Mouse (Mus musculus) WW6 (cell line): ENCODE measurements around the gene Tcf7l1.

Experiments
- DNase-seq: peaks from one replicate; pipeline ENCODE4 v3.0.0-alpha.2; 2013; ENCODE audit warnings: low read depth, low spot score

Gene Tcf7l1

DNA sequence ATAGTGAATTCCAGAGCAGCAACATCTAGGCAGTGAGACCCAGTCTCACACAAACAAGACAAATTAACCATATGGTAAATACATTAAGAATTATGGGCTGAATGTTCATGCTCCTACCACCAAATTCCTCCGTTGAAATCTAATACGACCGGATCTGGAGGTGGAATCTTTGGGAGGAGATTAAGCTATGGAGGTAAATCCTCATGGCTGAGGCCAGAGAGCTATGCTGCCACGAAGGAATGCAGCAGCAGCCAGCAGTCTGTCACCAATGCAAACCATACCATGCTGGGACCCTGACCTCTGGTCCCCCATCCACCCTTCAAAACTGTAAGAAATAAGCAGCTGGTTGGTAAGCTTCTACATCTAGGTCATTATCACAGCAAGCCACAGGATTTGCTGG, 41.9 kb downstream of the Tcf7l1 start:
- DNase-seq = no peak

- DNase-seq = no peak
Measured at GRCm38 (mm10) chr6:72745781-72746180, 43.3 kb downstream of the Tcf7l1 start.

GRCm38 (mm10) chr6:72744144-72744800, 44.8 kb downstream of the Tcf7l1 start:
- DNase-seq = no peak

- DNase-seq = no peak
Measured at GRCm38 (mm10) chr6:72743624-72744041, 45.4 kb downstream of the Tcf7l1 start.

DNA sequence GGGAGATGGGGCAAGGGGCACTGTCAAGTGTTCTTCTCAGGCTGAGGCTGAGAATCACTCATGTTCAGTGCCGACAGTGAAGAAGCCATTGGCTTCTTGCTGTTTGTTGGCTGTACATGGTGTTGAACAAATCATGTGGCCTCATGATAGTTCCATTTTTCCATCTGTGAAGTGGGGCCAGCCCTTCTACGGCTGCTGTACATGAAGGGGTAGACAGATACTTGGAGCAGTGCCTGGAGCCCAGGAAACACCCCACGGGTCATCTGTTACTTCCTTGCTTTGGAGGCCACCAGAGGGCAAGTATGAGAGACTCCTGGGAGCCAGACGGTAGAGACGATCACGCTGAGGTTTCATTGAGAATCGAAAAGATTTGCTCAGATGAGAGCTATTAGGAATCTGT, 46.7 kb downstream of the Tcf7l1 start:
- no peak for DNase-seq

DNA sequence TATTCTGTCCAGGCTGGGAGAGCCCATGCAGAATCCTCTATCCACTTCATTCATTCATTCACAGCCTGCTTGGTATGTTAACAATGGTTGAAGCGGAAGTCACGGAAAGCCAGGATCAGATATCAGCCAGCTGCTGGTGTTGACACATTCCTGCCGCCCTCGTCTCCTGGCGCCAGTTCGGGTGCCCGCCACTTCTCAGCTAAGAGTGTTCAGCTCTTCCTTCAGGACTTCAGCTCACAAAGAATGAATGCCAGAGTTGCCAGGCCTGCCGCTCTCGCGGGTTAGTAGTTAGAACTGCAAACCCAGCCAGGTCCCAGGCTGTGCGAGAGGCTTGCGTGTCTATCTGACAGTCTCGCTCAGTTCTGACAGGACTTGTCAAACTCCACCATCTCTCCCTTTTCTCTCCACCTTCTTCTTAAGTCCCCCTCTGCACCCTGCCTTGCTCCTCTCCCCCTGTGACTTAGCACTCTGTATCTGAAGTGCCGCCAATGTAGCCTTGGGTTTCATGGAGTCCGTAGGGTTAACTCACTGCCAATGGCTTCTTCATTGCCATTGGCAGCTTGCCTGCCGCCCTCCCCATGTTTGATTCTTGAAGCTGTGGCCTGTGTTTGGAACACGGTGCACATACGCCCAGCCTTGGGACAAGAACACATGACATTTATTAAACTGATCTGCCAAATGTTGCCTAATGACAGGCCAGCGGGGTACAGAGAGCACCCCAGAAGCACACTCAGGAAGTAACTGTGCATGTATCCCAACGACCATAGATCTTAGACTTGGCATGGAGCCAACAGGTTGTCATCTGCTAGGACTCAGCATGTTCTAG, 48.2 kb downstream of the Tcf7l1 start:
- no peak for DNase-seq

GRCm38 (mm10) chr6:72736872-72737271, 52.2 kb downstream of the Tcf7l1 start:
- DNase-seq = no peak

GRCm38 (mm10) chr6:72735206-72735605, 53.8 kb downstream of the Tcf7l1 start:
- DNase-seq = no peak

DNA sequence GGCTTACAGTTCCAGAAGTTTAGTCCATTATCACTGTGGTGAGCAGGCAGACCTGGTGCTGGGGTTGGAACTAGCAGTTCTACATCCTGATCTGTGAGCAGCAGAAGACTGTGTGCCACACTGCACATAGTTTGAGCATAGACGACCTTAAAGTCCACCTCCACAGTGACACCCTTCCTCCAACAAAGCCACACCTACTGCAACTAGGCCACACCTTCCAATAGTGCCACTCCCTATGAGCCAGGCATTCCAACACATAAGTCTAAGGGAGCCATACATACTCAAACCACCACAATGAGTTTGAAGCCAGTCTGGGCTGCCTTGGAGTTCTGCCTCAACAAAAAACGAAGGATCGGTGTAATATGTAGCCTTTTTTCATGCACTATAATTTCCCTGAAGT, 55.7 kb downstream of the Tcf7l1 start:
- no peak for DNase-seq

- no peak for DNase-seq
Measured at GRCm38 (mm10) chr6:72732109-72732508, 56.9 kb downstream of the Tcf7l1 start.

DNA sequence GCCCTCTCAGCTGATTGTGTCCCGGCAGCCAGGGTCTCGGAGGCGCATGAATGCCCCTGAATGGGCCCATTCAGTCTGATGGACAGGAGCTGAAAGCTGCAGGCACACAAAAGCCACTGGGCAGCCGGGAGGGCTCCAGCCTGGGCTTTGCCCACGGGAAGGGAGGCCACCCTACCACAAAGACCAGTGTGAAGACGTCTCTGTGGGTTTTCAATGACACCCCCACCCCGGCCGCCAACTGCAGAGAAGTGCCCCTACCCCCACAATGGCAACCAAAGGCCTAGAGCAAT, 58.5 kb downstream of the Tcf7l1 start:
- no peak for DNase-seq

DNA sequence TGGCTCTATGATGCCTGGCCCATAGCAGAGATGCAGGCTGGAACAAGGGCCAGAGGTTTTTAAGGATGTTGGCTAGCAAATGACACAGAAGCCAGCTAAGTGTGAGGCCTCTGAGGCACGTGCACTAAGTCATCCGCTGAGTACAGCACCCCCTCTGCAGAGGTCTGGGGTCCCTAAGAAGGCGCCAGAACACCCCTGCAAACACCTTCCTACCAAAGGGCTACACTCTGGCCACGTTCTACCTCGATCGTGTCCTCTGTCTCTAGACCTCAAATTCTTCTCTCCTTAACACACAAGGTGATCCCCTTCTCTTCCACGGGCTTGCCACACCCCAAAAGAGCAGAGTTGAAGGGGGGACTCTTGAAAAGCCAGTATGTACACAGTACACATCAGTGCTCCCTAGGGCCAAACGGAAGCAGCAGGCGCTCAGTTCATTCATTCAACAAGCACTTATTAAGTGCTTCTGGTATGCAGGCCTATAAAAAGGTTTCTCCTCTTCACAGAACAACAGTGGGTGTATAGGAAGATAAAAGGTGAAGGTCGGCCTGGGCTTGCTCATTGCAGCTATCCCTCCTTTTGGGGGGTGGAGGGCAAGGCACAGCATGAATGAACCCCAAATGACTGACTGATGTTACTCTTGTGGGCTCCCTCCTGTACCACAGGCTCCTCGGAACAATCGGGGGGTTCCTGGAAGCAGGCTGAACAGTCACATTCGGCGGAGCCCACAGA, 59.1 kb downstream of the Tcf7l1 start:
- DNase-seq = no peak

GRCm38 (mm10) chr6:72727826-72728225, 61.2 kb downstream of the Tcf7l1 start:
- DNase-seq = no peak

DNA sequence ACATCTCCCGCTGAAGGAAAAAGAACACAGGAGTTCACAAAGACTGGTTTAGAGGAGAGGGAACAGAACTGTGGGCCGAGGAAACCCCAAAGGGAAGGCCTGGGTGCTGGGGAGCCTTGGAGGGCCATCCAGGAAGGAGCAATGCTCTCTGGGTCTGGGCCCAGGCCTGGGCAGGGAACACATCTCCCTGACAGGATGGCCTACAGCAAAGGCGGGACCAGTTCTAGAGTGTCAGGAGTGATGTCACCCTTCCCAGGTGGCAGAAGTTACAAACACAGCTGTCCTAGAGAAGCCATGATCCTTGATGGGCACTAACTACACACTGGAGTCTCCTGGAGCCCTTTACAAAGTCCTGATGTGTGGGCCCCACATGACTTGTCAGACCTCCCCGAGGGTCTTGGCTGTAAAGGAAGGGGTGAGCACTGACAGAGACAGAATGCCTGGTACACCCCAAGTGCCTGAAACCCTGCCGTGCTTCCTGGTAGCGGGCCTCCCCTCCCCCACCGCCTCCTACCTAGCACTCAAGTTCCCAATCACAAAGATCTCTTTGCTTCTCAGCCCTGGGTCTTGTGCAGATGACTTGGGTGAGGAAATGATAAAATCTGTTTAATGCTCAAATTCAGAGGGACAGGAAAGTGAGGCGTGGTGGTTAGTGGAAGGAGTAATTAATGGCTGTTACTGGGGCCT, 64.4 kb downstream of the Tcf7l1 start:
- DNase-seq = no peak

- DNase-seq = no peak
Measured at GRCm38 (mm10) chr6:72723731-72724385, 65.2 kb downstream of the Tcf7l1 start.

DNA sequence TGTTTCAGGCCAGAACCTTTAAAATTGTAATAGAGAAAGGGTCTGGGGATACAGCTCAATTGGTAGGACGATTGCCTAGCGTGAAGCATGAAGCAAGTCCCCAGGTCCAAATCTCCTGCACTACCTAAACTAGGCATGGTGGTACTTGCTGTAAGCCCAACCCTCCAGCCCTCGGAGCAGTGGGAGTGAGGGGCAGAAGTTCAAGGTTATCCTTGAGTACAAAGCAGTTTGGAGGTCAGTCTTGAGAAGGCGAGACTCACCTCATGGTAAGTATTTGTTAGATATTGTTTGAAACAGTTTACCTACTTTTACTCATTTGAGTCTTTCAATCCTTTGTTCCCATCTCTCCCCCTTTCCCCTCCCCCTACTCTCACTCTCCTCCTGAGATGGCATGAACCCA, 65.9 kb downstream of the Tcf7l1 start:
- no peak for DNase-seq

DNA sequence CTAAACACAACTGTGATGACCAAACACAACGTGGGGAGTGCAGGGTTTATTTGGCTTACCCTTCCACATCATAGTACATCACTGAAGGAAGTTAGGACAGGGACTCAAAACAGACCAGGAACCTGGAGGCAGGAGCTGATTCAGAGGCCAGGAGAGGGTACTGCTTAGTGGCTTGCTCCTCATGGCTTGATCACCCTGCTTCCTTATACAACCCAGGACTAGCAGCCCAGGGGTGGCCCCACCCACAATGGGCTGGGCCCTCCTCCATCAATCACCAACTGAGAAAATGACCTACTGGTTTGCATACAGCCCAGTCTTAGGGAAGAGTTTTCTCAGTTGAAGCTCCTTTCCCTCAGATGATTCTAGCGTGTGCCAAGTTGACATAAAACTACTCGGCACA, 68.2 kb downstream of the Tcf7l1 start:
- DNase-seq = no peak

DNA sequence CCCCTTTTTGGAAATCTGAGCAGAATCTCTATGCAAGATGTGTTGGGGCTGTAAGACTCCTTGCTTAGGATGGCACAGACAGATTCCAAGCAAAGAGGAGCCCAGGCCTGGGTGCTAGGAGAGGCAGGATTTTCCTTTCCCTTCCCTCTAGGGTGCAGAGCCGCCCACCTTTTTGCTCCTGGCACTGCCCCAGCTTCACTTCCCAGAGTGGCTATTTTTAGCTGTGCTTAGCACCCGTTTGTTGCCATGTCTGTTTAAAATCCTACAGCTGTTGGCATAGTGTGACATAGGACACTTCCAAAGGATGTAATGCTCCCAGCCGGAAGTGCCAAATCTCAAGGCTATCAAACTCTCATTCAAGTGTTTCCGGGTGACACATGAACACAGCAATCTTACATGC, 74.3 kb downstream of the Tcf7l1 start:
- DNase-seq = no peak

GRCm38 (mm10) chr6:72714250-72714649, 74.8 kb downstream of the Tcf7l1 start:
- DNase-seq = no peak

DNA sequence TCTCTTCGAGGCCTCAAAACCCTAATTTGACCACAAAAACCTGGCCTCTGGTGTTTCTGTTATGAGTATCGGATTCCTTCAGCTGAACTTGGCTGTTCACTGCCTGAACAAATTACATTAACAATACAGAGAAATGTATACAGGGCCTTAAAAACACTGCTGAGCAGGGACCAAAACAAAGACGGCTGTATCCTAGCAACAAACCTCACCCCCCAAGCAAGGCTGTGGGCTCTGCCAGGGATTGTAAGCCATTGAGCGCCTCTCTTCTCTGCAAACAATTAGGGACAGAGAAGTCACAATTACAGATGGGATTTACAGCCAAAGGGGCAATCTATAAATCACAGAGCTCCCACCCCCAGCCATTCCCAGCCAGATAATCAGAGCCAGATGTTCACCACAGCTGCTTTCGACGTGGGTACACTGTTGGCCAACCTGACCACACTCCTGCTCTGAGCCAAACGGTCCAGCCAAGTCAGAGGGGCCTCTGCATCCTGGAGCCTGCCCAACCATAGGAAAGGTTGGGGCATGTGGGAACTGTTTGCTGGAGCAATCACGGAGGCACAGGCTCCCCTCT, 77.5 kb downstream of the Tcf7l1 start:
- DNase-seq = no peak

DNA sequence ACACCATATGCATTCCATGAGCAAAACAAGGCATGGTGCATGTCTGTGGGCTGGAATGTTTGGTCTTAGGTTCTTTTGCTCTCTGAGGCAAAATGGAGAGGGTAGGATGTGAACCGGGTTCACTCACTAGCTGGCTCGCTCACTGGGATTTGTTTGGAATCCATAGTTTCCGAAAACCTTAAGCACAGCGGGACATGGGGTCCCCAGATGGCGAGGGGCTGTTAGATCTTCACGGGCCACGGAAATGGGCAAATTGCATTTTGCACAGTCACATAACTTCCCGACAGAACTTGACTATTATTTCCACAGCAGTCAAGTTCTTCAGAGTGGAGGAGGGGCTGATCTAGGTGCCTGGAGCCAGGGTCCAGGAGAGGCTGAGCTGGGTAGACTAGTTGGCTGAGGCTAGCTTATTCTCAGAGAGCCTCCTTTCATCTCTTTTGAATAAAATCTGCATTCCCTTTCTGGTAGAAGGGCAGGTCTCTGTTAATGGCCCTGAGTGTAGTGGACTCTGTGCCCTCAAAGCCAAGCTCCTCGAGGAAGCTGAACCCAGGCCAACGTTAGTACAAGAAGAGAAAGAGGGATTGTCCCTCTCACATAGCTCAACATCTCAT, 78.1 kb downstream of the Tcf7l1 start:
- DNase-seq = no peak
